Mouse (Mus musculus) hindbrain, embryonic 10.5 days (tissue): Measurements from ENCODE around the gene Lcn11. TPM values are rescaled to one million over a fixed set of nuclear protein-coding genes. Genes with fewer than 3 reads are reported as not detected.
"Not testable (repeated sequence)": the region's sequence is repeated elsewhere in the genome, so short reads cannot be mapped to it uniquely, and the experiment has no call there.

Source experiments
- DNase-seq: peaks from one replicate; pipeline ENCODE4 v3.0.0-alpha.2; 2017; ENCODE audit warnings: low spot score
- H3K27ac ChIP-seq: fragments of 300-500 bp; sonication (generic); 2 replicates; pipeline ENCODE4 v1.5.1; 2016; ENCODE audit warnings: mild to moderate bottlenecking, moderate library complexity
- H3K27me3 ChIP-seq: fragments of 300-500 bp; sonication (generic); 2 replicates; pipeline ENCODE4 v1.6.1; 2016; ENCODE audit warnings: mild to moderate bottlenecking; ENCODE audit not compliant: poor library complexity, insufficient read depth, severe bottlenecking
- H3K36me3 ChIP-seq: fragments of 300-500 bp; sonication (generic); 2 replicates; pipeline ENCODE4 v1.6.1; 2016; ENCODE audit warnings: mild to moderate bottlenecking, moderate library complexity
- H3K4me1 ChIP-seq: fragments of 300-500 bp; sonication (generic); replicated peaks from 2 replicates; pipeline ENCODE4 v1.6.1; 2016; ENCODE audit warnings: mild to moderate bottlenecking
- H3K4me3 ChIP-seq: fragments of 300-500 bp; sonication (generic); 2 replicates; pipeline ENCODE4 v1.5.1; 2016; ENCODE audit warnings: mild to moderate bottlenecking, moderate library complexity
- H3K9me3 ChIP-seq: fragments of 300-500 bp; sonication (generic); 2 replicates; pipeline ENCODE4 v1.6.1; 2016; ENCODE audit warnings: mild to moderate bottlenecking, moderate library complexity
- WGBS: fragments of 180-500 bp; shearing (Covaris S2); methylation state at CpG from one replicate; pipeline ENCODE4 v1.1.7; 2016; 5-methylcytosine and 5-hydroxymethylcytosine counted together
- polyA plus RNA-seq: library from polyadenylated mRNA; unstranded; fragments of >200 nt; fragmentation: Nextera tagmentation; extraction: Ambion mirVana; gene quantifications from 2 replicates; pipeline ENCODE4 v1.2.1, GENCODE M21; 2016

Lcn11 gene
- polyA plus RNA-seq, 1 experiment from 2014 or later, result not detected

DNA sequence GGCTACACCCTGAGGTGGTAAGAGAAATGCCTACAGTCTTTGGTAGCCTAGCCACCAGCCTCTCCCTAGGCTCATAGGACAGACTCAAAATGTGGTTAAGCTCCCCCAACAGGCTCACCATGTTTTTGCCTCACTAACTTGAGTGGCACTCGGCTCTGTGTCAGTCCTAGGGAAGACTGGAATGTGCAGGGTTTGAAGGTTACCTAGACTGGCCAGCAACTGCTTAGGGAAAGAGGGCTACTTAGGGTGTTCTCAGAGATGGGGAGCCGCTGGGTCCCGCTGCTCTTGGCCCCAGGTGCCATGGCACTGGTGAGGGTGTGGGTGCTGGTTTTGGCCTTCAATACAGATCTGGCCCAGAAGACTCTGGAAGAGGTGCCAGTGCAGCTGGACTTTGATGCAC, 5.1 kb downstream of the Lcn11 start, which contains the start of gene Gm13539:
Gene Gm13539, plus strand, starts transcription at position 301 of the 400 bp plus-strand sequence.
- Histone ChIP-seq H3K4me1 (peaks cover 19% of the 10 kb centered on the region), H3K9me3 (no peaks in the 10 kb centered on the region), H3K27me3 (no peaks in the 10 kb centered on the region), H3K4me3 (no peak within 1 kb of the TSS), H3K27ac (no peak within 1 kb of the TSS), H3K36me3 (no peaks in the 10 kb centered on the region)
- DNase-seq, result no peak
- 82% methylated on average over 3 of the region's 3 CpGs for WGBS

DNA sequence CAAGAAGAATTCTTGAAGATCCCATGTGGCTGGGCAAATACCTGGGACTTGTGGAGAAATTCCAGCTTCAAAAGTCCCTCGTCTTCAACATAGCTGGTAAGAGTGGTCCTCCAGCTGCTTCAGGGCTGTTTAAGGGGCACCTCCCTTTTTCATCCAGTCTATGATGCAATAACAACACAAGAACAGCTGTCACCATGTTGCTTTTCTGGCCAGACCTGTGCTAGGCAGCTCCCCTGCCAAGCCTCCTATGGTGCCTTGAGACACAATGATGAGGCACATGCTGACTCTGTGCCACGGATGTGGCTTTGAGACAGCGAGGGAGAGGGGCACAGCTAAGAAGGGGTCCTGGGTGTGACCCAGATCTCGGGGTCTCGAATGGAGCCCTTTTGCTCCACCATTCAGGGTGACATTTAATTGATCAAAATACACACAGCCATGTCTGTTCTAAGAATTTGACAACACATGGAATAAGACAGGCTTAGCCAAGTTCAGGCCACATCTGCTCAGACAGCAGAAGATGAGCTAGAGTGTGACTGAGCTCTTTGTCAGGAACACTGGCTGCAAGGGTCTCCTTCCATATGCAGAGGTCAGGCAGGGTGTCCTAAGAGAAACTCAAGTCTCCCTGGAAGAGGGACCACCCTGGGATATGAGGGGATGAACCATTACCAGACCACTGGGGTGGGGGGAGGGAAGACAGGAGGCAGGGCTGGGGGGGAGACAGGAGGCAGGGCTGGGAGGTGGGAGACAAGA, 8.9 kb downstream of the Lcn11 start:
- Histone ChIP-seq H3K27me3 (no peaks in the 10 kb centered on the region), H3K4me3 (no peak overlapping the region), H3K9me3 (no peaks in the 10 kb centered on the region), H3K4me1 (peaks cover 16% of the 10 kb centered on the region), H3K27ac (no peak overlapping the region; the same call in 1 of the 2 replicates), H3K36me3 (no peaks in the 10 kb centered on the region)
- 60% methylated on average over 5 of the region's 5 CpGs for WGBS
- no peak for DNase-seq

- no peaks in the 10 kb centered on the region for H3K9me3 ChIP-seq
- H3K27ac ChIP-seq, result no peak overlapping the region
- no peaks in the 10 kb centered on the region for H3K27me3 ChIP-seq
- DNase-seq, result no peak
- peaks cover 16% of the 10 kb centered on the region for H3K4me1 ChIP-seq
- WGBS, result 85% methylated on average over 3 of the region's 3 CpGs
- no peaks in the 10 kb centered on the region for H3K36me3 ChIP-seq
- no peak overlapping the region for H3K4me3 ChIP-seq
These were observed 12.3 kb downstream of the Lcn11 start for GRCm38 (mm10) chr2:25789092-25789491.

GRCm38 (mm10) chr2:25797635-25798034, 20.8 kb downstream of the Lcn11 start:
- peaks cover 8% of the 10 kb centered on the region for H3K4me1 ChIP-seq
- WGBS, result 38% methylated on average over 2 of the region's 2 CpGs
- H3K9me3 ChIP-seq, result no peaks in the 10 kb centered on the region
- no peaks in the 10 kb centered on the region for H3K36me3 ChIP-seq
- peak overlapping the region; percentile 23; the same call in 1 of the 2 replicates for H3K27ac ChIP-seq
- H3K27me3 ChIP-seq, result no peaks in the 10 kb centered on the region
- no peak overlapping the region for H3K4me3 ChIP-seq
- no peak for DNase-seq

GRCm38 (mm10) chr2:25798065-25798464, 21.2 kb downstream of the Lcn11 start:
- no peak overlapping the region for H3K4me3 ChIP-seq
- peaks cover 8% of the 10 kb centered on the region for H3K4me1 ChIP-seq
- H3K9me3 ChIP-seq, result no peaks in the 10 kb centered on the region
- WGBS, result 57% methylated on average over 5 of the region's 5 CpGs
- peak overlapping the region; percentile 40; the same call in 1 of the 2 replicates for H3K27ac ChIP-seq
- no peak for DNase-seq
- H3K27me3 ChIP-seq, result no peaks in the 10 kb centered on the region
- H3K36me3 ChIP-seq, result no peaks in the 10 kb centered on the region

- Histone ChIP-seq H3K27me3 (no peaks in the 10 kb centered on the region), H3K36me3 (no peaks in the 10 kb centered on the region), H3K9me3 (no peaks in the 10 kb centered on the region), H3K27ac (no peak overlapping the region), H3K4me3 (no peak overlapping the region), H3K4me1 (no peaks in the 10 kb centered on the region)
- no peak for DNase-seq
- 85% methylated on average over 2 of the region's 2 CpGs for WGBS
These were observed 34.9 kb downstream of the Lcn11 start for GRCm38 (mm10) chr2:25811711-25812110.

DNA sequence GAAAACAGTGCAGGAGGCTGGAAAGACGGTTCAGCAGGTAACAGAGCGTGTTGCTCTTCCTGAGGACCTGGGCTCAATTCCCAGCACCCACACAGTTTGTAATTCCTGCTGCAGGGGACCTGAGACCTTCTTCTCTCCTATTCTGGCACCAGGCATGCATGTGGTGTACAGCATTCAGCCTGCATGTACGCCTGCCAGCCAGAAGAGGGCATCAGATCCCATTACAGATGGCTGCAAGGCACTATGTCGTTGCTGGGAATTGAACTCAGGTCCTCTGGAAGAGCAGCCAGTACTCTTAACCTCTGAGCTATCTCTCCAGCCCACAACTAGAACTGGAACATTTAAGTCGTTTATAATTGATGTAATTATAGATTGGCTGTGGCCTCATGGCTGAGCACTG, 36.5 kb downstream of the Lcn11 start:
- no peaks in the 10 kb centered on the region for H3K9me3 ChIP-seq
- peaks cover 5% of the 10 kb centered on the region; the same call in 1 of the 2 replicates for H3K27me3 ChIP-seq
- no peaks in the 10 kb centered on the region for H3K36me3 ChIP-seq
- WGBS, result 79% methylated on average over 5 of the region's 5 CpGs
- no peak for DNase-seq
- no peaks in the 10 kb centered on the region for H3K4me1 ChIP-seq
- no peak overlapping the region for H3K27ac ChIP-seq
- H3K4me3 ChIP-seq, result no peak overlapping the region

DNA sequence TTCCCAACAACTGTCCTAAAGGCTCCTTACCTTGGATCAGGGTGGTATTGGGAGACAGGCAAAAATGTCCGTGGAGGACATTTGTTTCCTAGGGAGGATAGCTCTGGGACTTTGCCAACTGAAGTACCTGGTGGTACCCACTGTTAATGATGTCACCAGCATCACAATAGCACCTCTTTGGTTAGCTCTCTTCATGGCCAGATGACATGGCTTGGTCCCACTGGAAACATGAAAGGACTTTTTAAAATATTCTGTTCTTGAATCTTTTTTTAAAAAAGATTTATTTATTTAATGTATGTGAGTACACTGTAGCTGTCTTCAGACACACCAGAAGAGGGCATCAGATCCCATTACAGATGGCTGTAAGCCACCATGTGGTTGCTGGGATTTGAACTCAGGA, 38.9 kb downstream of the Lcn11 start, which contains the start of gene Glt6d1:
Gene Glt6d1, minus strand, starts transcription at position 101 of the 400 bp plus-strand sequence.
- WGBS, result 82% methylated on average over 1 of the region's 1 CpGs
- not testable (repeated sequence) for H3K9me3 ChIP-seq, H3K27ac ChIP-seq, H3K36me3 ChIP-seq, H3K27me3 ChIP-seq, H3K4me1 ChIP-seq, DNase-seq, H3K4me3 ChIP-seq

DNA sequence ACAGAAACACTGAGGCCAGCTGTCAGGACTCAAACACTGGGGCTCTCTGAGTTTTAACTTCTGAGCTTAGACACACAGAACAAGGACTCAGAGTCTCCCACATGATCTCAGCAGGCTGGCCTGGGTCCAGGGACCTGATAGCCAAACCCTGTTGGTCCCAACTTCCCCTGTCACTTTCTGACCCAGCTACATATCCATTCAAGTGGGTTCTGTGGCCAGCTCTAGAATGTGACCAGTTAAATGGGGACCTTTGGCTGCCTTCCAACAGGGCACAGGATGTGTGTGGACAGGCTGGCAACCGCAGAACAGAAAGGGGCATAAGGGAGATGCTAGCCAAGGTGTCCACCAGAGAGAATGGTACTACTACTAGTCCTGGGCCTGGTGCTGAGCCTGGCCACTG, 46.0 kb downstream of the Lcn11 start, which contains the start of gene Lcn9:
Gene Lcn9, plus strand, starts transcription at position 348 of the 400 bp plus-strand sequence.
- H3K27ac ChIP-seq, result no peak within 1 kb of the TSS
- 92% methylated on average over 1 of the region's 1 CpGs for WGBS
- 0 out of 2 replicates have a peak, but pooled peaks cover 1% of the 10 kb centered on the region for H3K27me3 ChIP-seq
- DNase-seq, result no peak
- no peaks in the 10 kb centered on the region for H3K9me3 ChIP-seq
- no peaks in the 10 kb centered on the region for H3K36me3 ChIP-seq
- no peak within 1 kb of the TSS for H3K4me3 ChIP-seq
- no peaks in the 10 kb centered on the region for H3K4me1 ChIP-seq

- no peak for DNase-seq
- no peaks in the 10 kb centered on the region for H3K36me3 ChIP-seq
- WGBS, result 86% methylated on average over 3 of the region's 3 CpGs
These were observed 47.9 kb downstream of the Lcn11 start for GRCm38 (mm10) chr2:25824751-25825150.

DNA sequence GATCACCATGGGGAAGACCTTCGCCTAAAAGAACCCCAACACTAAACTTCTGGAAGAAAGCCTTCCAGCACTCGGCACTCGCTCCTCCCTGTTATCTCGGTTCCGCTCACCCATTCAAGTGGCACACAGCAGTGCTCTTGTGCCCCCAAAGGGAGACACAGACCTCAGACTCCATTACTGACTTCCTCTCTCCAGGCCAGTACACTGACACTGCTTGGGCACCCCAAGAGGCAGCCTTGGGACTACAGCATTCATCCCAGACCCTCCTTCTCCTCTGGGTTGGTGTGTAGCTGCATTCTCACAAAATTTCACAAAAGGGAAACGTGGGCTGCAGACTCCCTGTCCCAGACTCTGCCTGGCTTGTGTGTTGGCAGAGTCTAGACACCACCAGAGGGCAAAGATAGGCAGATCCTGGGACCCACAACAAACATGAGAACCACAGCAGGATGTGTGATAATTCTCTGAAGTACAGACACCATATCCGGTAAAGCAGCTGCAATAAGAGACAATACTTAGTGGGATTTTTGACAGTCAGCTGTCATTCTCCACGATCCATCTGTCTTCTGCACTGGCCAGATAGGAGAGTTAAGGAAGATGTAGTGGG, 51.6 kb downstream of the Lcn11 start:
- H3K27ac ChIP-seq, result no peak overlapping the region
- no peaks in the 10 kb centered on the region for H3K4me1 ChIP-seq
- no peaks in the 10 kb centered on the region for H3K9me3 ChIP-seq
- H3K4me3 ChIP-seq, result no peak overlapping the region
- DNase-seq, result no peak
- no peaks in the 10 kb centered on the region for H3K36me3 ChIP-seq
- 79% methylated on average over 8 of the region's 8 CpGs for WGBS
- H3K27me3 ChIP-seq, result no peaks in the 10 kb centered on the region

More at GRCm38 (mm10) chr2:25824751-25825150, 47.9 kb downstream of the Lcn11 start:
- H3K27ac ChIP-seq, result no peak overlapping the region
- H3K4me3 ChIP-seq, result no peak overlapping the region
- H3K4me1 ChIP-seq, result no peaks in the 10 kb centered on the region
- no peaks in the 10 kb centered on the region for H3K27me3 ChIP-seq
- no peaks in the 10 kb centered on the region for H3K9me3 ChIP-seq
